16 mouse cellular contexts compared by ENCODE assay signal in genomic region chr17:85291154-85291553, GRCm38 (mm10).
A peak's percentile ranks its signal among the peaks of the same experiment; 100 is the strongest.
DNase-seq lines count a peak whose midpoint lies in the region; ATAC-seq and TF ChIP-seq lines count a peak whose summit lies in the region.
"Had no signal": no experiment of that assay in that cellular context is flagged by ENCODE, and none has a peak within 500 bp of the region (broad histone marks: within the 10 kb centered on the region; RNA-seq: fewer than 3 reads in every experiment).

No protein-coding gene starts in this region.

- H3K4me1 ChIP-seq in liver, embryonic 14.5 days (replicated peaks; ENCODE audit: control insufficient read depth in 2 of 2, insufficient read depth in 2 of 2, low read length in 1 of 2), result no peaks in the 10 kb centered on the region
- H3K4me1 ChIP-seq in liver, embryonic 12.5 days, result no peaks in the 10 kb centered on the region
- H3K4me1 ChIP-seq: forebrain, embryonic 12.5 days; intestine, embryonic 15.5 days had no signal

- no peaks in the 10 kb centered on the region for H3K27me3 ChIP-seq in liver, embryonic 14.5 days (ENCODE audit: control insufficient read depth, insufficient read depth, low read length)
- H3K27me3 ChIP-seq in liver, embryonic 12.5 days (replicated peaks), result no peaks in the 10 kb centered on the region
- H3K27me3 ChIP-seq: CH12.LX; embryonic facial prominence, embryonic 13.5 days; forebrain, embryonic 12.5 days; intestine, embryonic 15.5 days had no signal

- no peak for TF ChIP-seq EP300 in liver, embryonic 14.5 days (IDR thresholded peaks at IDR 0.05; ENCODE audit: low read depth)

- WGBS in liver, embryonic 14.5 days (ENCODE audit: insufficient replicate concordance), result 68% methylated on average over 4 of the region's 4 CpGs
- WGBS in liver, embryonic 12.5 days (ENCODE audit: insufficient replicate concordance), result 85% methylated on average over 4 of the region's 4 CpGs

- no peak for ATAC-seq in liver, embryonic 14.5 days (ENCODE audit: insufficient read depth)
- ATAC-seq in liver, embryonic 12.5 days, result no peak
- ATAC-seq: activated CD4-positive, CD25-positive, alpha-beta regulatory T cell, adult 4 months; forebrain, embryonic 16.5 days; intestine, embryonic 15.5 days had no signal

- no peaks in the 10 kb centered on the region for H3K36me3 ChIP-seq in liver, embryonic 14.5 days (replicated peaks; ENCODE audit: control insufficient read depth, insufficient read depth, low read depth)
- no peaks in the 10 kb centered on the region for H3K36me3 ChIP-seq in liver, embryonic 12.5 days
- H3K36me3 ChIP-seq: embryonic facial prominence, embryonic 13.5 days; forebrain, embryonic 12.5 days; intestine, embryonic 15.5 days had no signal

- 0 out of 2 replicates have a peak, but pooled peaks have one; percentile 11 for TF ChIP-seq CTCF in liver, embryonic 14.5 days (IDR thresholded peaks at IDR 0.05; ENCODE audit: low read depth)

- H3K9me3 ChIP-seq in liver, embryonic 14.5 days (ENCODE audit: control insufficient read depth, low read length), result no peaks in the 10 kb centered on the region
- peaks cover 5% of the 10 kb centered on the region; the same call in 1 of the 2 replicates for H3K9me3 ChIP-seq in liver, embryonic 12.5 days (replicated peaks)
- H3K9me3 ChIP-seq: intestine, embryonic 15.5 days had no signal

- H3K9ac ChIP-seq in liver, embryonic 14.5 days (replicated peaks), result no peak overlapping the region
- no peak overlapping the region for H3K9ac ChIP-seq in liver, embryonic 12.5 days
- H3K9ac ChIP-seq: embryonic facial prominence, embryonic 13.5 days; forebrain, embryonic 12.5 days; hindbrain, embryonic 14.5 days; intestine, embryonic 15.5 days had no signal

- H3K27ac ChIP-seq in liver, embryonic 14.5 days, result no peak overlapping the region
- H3K27ac ChIP-seq in liver, embryonic 12.5 days, result no peak overlapping the region
- H3K27ac ChIP-seq: embryonic facial prominence, embryonic 13.5 days; forebrain, embryonic 12.5 days; hindbrain, embryonic 14.5 days; intestine, embryonic 15.5 days had no signal

- DNase-seq in liver, embryonic 14.5 days (ENCODE audit: low read depth in 3 of 3, low spot score in 3 of 3), result no peak
- DNase-seq in ES-CJ7 (ENCODE audit: low read depth, low spot score), result peak; percentile 40
- DNase-seq in R1 (ENCODE audit: low read depth, low spot score), result peak; percentile 67
- no peak for DNase-seq in heart, adult 9 months (ENCODE audit: low spot score in 2 of 2)
- no peak for DNase-seq in ovary, postnatal 36 days (ENCODE audit: low spot score)
- DNase-seq: adrenal gland, postnatal 14 days; gastrocnemius, postnatal 10 days; heart, postnatal 10 days had no signal

- no peak overlapping the region for H3K4me2 ChIP-seq in liver, embryonic 14.5 days (ENCODE audit: low read depth)
- no peak overlapping the region for H3K4me2 ChIP-seq in liver, embryonic 12.5 days
- H3K4me2 ChIP-seq: embryonic facial prominence, embryonic 13.5 days; forebrain, embryonic 12.5 days; hindbrain, embryonic 14.5 days; intestine, embryonic 15.5 days had no signal

- no peak overlapping the region for H3K4me3 ChIP-seq in liver, embryonic 14.5 days (ENCODE audit: insufficient read depth in 1 of 2, low read depth in 2 of 2, low read length in 2 of 2)
- no peak overlapping the region for H3K4me3 ChIP-seq in liver, embryonic 12.5 days
- H3K4me3 ChIP-seq: embryonic facial prominence, embryonic 13.5 days; forebrain, embryonic 12.5 days; intestine, embryonic 15.5 days had no signal

Comparison
In these comparisons a context has a peak if more than half of its experiments do, and no peak if none do; other contexts are left out.
1. DNase-seq: peak in ES-CJ7 (single experiment) and R1 (single experiment); none in liver, embryonic 14.5 days (0 of 3), heart, adult 9 months (0 of 2) and ovary, postnatal 36 days (single experiment).